Mouse (Mus musculus) MEL (cell line): ENCODE data around the gene Trappc10. TPM values are rescaled to one million over a fixed set of nuclear protein-coding genes. Genes with fewer than 3 reads are reported as not detected.

Source experiments
- DNase-seq: peaks from one replicate; pipeline ENCODE4 v3.0.0; 2011; ENCODE audit warnings: low read depth, low spot score
- H3K27ac ChIP-seq: 2 replicates; pipeline ENCODE4 v1.5.1; 2012; ENCODE audit warnings: low read depth, mild to moderate bottlenecking, control low read depth, low read length, moderate library complexity; ENCODE audit not compliant: control insufficient read depth
- H3K27me3 ChIP-seq, 2 experiments: fragments of 150-350 bp in 1 of 2; sonication (generic) in 1 of 2; 2 replicates each; pipeline ENCODE4 v1.6.1; 2012; ENCODE audit warnings: low read length in 2 of 2, mild to moderate bottlenecking in 2 of 2, improper control_type of control experiment in 1 of 2, moderate library complexity in 1 of 2; ENCODE audit not compliant: insufficient read depth in 2 of 2, control insufficient read depth in 1 of 2
- H3K36me3 ChIP-seq, 2 experiments: 2 replicates each; pipeline ENCODE4 v1.6.1; 2012 to 2014; ENCODE audit warnings: low read length in 2 of 2, improper control_type of control experiment in 1 of 2, inconsistent platforms in 1 of 2, mild to moderate bottlenecking in 1 of 2; ENCODE audit not compliant: insufficient read depth in 2 of 2, control insufficient read depth in 1 of 2
- H3K4me1 ChIP-seq, 2 experiments: fragments of 150-350 bp in 1 of 2; sonication (generic) in 1 of 2; 2 replicates each; pipeline ENCODE4 v1.6.1; 2012; ENCODE audit warnings: low read length in 2 of 2, improper control_type of control experiment in 1 of 2, mild to moderate bottlenecking in 1 of 2; ENCODE audit not compliant: insufficient read depth in 2 of 2, control insufficient read depth in 1 of 2
- H3K4me3 ChIP-seq, 2 experiments: fragments of 150-350 bp in 1 of 2; sonication (generic) in 1 of 2; 2 replicates each; pipeline ENCODE4 v1.5.1; 2012; ENCODE audit warnings: low read depth in 2 of 2, low read length in 2 of 2, mild to moderate bottlenecking in 2 of 2, moderate library complexity in 2 of 2, control low read depth in 1 of 2, improper control_type of control experiment in 1 of 2; ENCODE audit not compliant: control insufficient read depth in 1 of 2, insufficient read depth in 1 of 2
- H3K79me2 ChIP-seq: 2 replicates; pipeline ENCODE4 v1.6.1; 2012; ENCODE audit warnings: mild to moderate bottlenecking, low read length, moderate library complexity; ENCODE audit not compliant: control insufficient read depth, poor library complexity, insufficient read depth
- H3K9ac ChIP-seq: 2 replicates; pipeline ENCODE4 v1.6.1; 2012; ENCODE audit warnings: low read depth, mild to moderate bottlenecking, control low read depth, low read length, moderate library complexity; ENCODE audit not compliant: control insufficient read depth, poor library complexity, severe bottlenecking
- H3K9me3 ChIP-seq: fragments of 150-350 bp; sonication (generic); replicated peaks from 2 replicates; pipeline ENCODE4 v1.6.1; 2012; ENCODE audit warnings: mild to moderate bottlenecking, low read length, improper control_type of control experiment, moderate library complexity; ENCODE audit not compliant: insufficient read depth
- BHLHE40 ChIP-seq: IDR thresholded peaks from 2 replicates; pipeline ENCODE4 v1.6.1; 2012; ENCODE audit warnings: low read depth, mild to moderate bottlenecking, inconsistent platforms, low read length, improper control_type of control experiment, borderline replicate concordance
- CHD1 ChIP-seq: IDR thresholded peaks from 2 replicates; pipeline ENCODE4 v1.6.1; 2012; ENCODE audit warnings: low read depth, mild to moderate bottlenecking, inconsistent platforms, low read length, improper control_type of control experiment
- CHD2 ChIP-seq: IDR thresholded peaks from 2 replicates; pipeline ENCODE4 v1.6.1; 2011; ENCODE audit warnings: low read length, improper control_type of control experiment
- E2F4 ChIP-seq: IDR thresholded peaks from 2 replicates; pipeline ENCODE4 v1.6.1; 2011; ENCODE audit warnings: low read depth, low read length, improper control_type of control experiment, borderline replicate concordance
- ELF1 ChIP-seq: IDR thresholded peaks from 2 replicates; pipeline ENCODE4 v1.6.1; 2014; ENCODE audit warnings: low read depth, mild to moderate bottlenecking, inconsistent platforms, low read length, improper control_type of control experiment, moderate library complexity
- EP300 ChIP-seq, 2 experiments: IDR thresholded peaks; 2 replicates each; pipeline ENCODE4 v1.6.1; 2011; ENCODE audit warnings: improper control_type of control experiment in 2 of 2, low read length in 2 of 2, low read depth in 1 of 2, mild to moderate bottlenecking in 1 of 2
- ETS1 ChIP-seq: IDR thresholded peaks from 2 replicates; pipeline ENCODE4 v1.6.1; 2012; ENCODE audit warnings: low read depth, mild to moderate bottlenecking, inconsistent platforms, low read length, improper control_type of control experiment, moderate library complexity
- JUND ChIP-seq: IDR thresholded peaks from 2 replicates; pipeline ENCODE4 v1.6.1; 2011; ENCODE audit warnings: low read depth, mild to moderate bottlenecking, improper control_type of control experiment, low read length
- KAT2A ChIP-seq: conservative IDR thresholded peaks from 2 replicates; pipeline ENCODE4 v1.6.1; 2012; ENCODE audit warnings: low read depth, low read length, improper control_type of control experiment, inconsistent platforms
- MAFK ChIP-seq: IDR thresholded peaks from 2 replicates; pipeline ENCODE4 v1.6.1; 2011; ENCODE audit warnings: low read depth, mild to moderate bottlenecking, low read length, improper control_type of control experiment, borderline replicate concordance
- MAX ChIP-seq: IDR thresholded peaks from 2 replicates; pipeline ENCODE4 v1.6.1; 2011; ENCODE audit warnings: low read length, improper control_type of control experiment
- MAZ ChIP-seq: IDR thresholded peaks from 2 replicates; pipeline ENCODE4 v1.6.1; 2012; ENCODE audit warnings: low read depth, mild to moderate bottlenecking, inconsistent platforms, low read length, improper control_type of control experiment
- MXI1 ChIP-seq: IDR thresholded peaks from 2 replicates; pipeline ENCODE4 v1.6.1; 2011; ENCODE audit warnings: mild to moderate bottlenecking, low read depth, low read length, improper control_type of control experiment
- MYC ChIP-seq: IDR thresholded peaks from 2 replicates; pipeline ENCODE4 v1.6.1; 2011; ENCODE audit warnings: low read depth, mild to moderate bottlenecking, low read length, improper control_type of control experiment, moderate library complexity
- NELFE ChIP-seq: IDR thresholded peaks from 2 replicates; pipeline ENCODE4 v1.6.1; 2011; ENCODE audit warnings: low read depth, low read length, improper control_type of control experiment
- NRF1 ChIP-seq: IDR thresholded peaks from 2 replicates; pipeline ENCODE4 v1.6.1; 2014; ENCODE audit warnings: low read depth, mild to moderate bottlenecking, inconsistent platforms, low read length, improper control_type of control experiment, moderate library complexity; ENCODE audit not compliant: poor library complexity, insufficient read depth, severe bottlenecking
- POLR2A ChIP-seq, 2 experiments: IDR thresholded peaks; 2 replicates each; pipeline ENCODE4 v1.6.1; 2011 to 2012; ENCODE audit warnings: low read length in 2 of 2, mild to moderate bottlenecking in 2 of 2, control low read depth in 1 of 2, improper control_type of control experiment in 1 of 2, low read depth in 1 of 2, moderate library complexity in 1 of 2; ENCODE audit not compliant: control insufficient read depth in 1 of 2, insufficient read depth in 1 of 2, poor library complexity in 1 of 2
- POLR2AphosphoS5 ChIP-seq: IDR thresholded peaks from 2 replicates; pipeline ENCODE4 v1.6.1; 2012; ENCODE audit warnings: low read depth, borderline replicate concordance, mild to moderate bottlenecking, inconsistent platforms, low read length, moderate library complexity, mixed read lengths
- RAD21 ChIP-seq: IDR thresholded peaks from 2 replicates; pipeline ENCODE4 v1.6.1; 2011; ENCODE audit warnings: mild to moderate bottlenecking, low read depth, low read length, improper control_type of control experiment
- SIN3A ChIP-seq: IDR thresholded peaks from 2 replicates; pipeline ENCODE4 v1.6.1; 2012; ENCODE audit warnings: low read length, improper control_type of control experiment, inconsistent platforms
- SMC3 ChIP-seq: IDR thresholded peaks from 2 replicates; pipeline ENCODE4 v1.6.1; 2011; ENCODE audit warnings: low read depth, low read length, improper control_type of control experiment
- TBP ChIP-seq: IDR thresholded peaks from 2 replicates; pipeline ENCODE4 v1.8.0; 2011; ENCODE audit warnings: low read depth, low read length, improper control_type of control experiment
- TCF12 ChIP-seq: IDR thresholded peaks from 2 replicates; pipeline ENCODE4 v1.6.1; 2014; ENCODE audit warnings: low read depth, mild to moderate bottlenecking, inconsistent platforms, low read length, improper control_type of control experiment, moderate library complexity
- USF1 ChIP-seq: IDR thresholded peaks from 2 replicates; pipeline ENCODE4 v1.6.1; 2014; ENCODE audit warnings: low read depth, mild to moderate bottlenecking, inconsistent platforms, low read length, improper control_type of control experiment, moderate library complexity
- USF2 ChIP-seq, 2 experiments: IDR thresholded peaks; 2 replicates each; pipeline ENCODE4 v1.6.1; 2011 to 2012; ENCODE audit warnings: improper control_type of control experiment in 2 of 2, low read length in 2 of 2, borderline replicate concordance in 1 of 2, inconsistent platforms in 1 of 2, low read depth in 1 of 2, mild to moderate bottlenecking in 1 of 2; ENCODE audit not compliant: insufficient read depth in 1 of 2
- ZNF384 ChIP-seq: IDR thresholded peaks from 2 replicates; pipeline ENCODE4 v1.6.1; 2012; ENCODE audit warnings: low read depth, mild to moderate bottlenecking, inconsistent platforms, low read length, improper control_type of control experiment
- polyA plus RNA-seq, 2 experiments: library from polyadenylated mRNA; stranded (reverse) in 1 of 2; unstranded in 1 of 2; fragments of >175 nt in 1 of 2; fragments of >200 nt in 1 of 2; gene quantifications; 2 replicates each; pipeline versions ENCODE4 v1.2.1 to v1.2.4; 2012; ENCODE audit warnings: low replicate concordance in 2 of 2, low read depth in 1 of 2; ENCODE audit not compliant: insufficient read length in 2 of 2, insufficient read depth in 1 of 2, missing spikeins in 1 of 2
- total RNA-seq: library from RNA; depleted of rRNA; stranded (reverse); fragments of 300-350 nt; gene quantifications from 2 replicates; pipeline ENCODE4 v1.2.3, GENCODE M21; 2012

The Trappc10 gene
- total and polyA plus RNA-seq, 3 experiments: 26.1 to 35.5 TPM; not detected in 1

- H3K27ac ChIP-seq: no peak overlapping the region
- H3K79me2 ChIP-seq: no peaks in the 10 kb centered on the region
- H3K4me1 ChIP-seq: 0 out of 4 replicates have a peak, but pooled peaks cover 0 to 2% of the 10 kb centered on the region in 2 experiments
- no peak overlapping the region for H3K9ac ChIP-seq
- peaks cover 0 to 2% of the 10 kb centered on the region in 2 experiments; a peak in 2 of 4 replicates for H3K36me3 ChIP-seq
- TF ChIP-seq NRF1 (no peak), RAD21 (no peak), USF2 (IDR thresholded peaks at IDR 0.05; ENCODE audit: borderline replicate concordance in 1 of 2, insufficient read depth in 1 of 2, low read depth in 1 of 2, low read length in 2 of 2) (no peak), SMC3 (no peak), POLR2A (IDR thresholded peaks at IDR 0.05; ENCODE audit: control insufficient read depth in 1 of 2, insufficient read depth in 1 of 2, low read depth in 1 of 2, low read length in 2 of 2, poor library complexity in 1 of 2) (no peak), CHD1 (no peak), ETS1 (no peak), TCF12 (no peak), MAX (no peak), KAT2A (no peak), ELF1 (no peak)
- H3K4me3 ChIP-seq: no peak overlapping the region
- no peak for DNase-seq
- H3K9me3 ChIP-seq: no peaks in the 10 kb centered on the region
- H3K27me3 ChIP-seq: no peaks in the 10 kb centered on the region
Observed at GRCm38 (mm10) chr10:78163241-78163640, 81.2 kb downstream of the Trappc10 start.

- H3K36me3 ChIP-seq: no peaks in the 10 kb centered on the region
Observed at GRCm38 (mm10) chr10:78162646-78163045, 81.8 kb downstream of the Trappc10 start.

More at GRCm38 (mm10) chr10:78162646-78163045, 81.8 kb downstream of the Trappc10 start:
- H3K79me2 ChIP-seq: no peaks in the 10 kb centered on the region
- H3K27me3 ChIP-seq: no peaks in the 10 kb centered on the region
- no peak overlapping the region for H3K9ac ChIP-seq
- DNase-seq: no peak
- no peak overlapping the region for H3K27ac ChIP-seq
- no peaks in the 10 kb centered on the region for H3K4me1 ChIP-seq
- no peaks in the 10 kb centered on the region for H3K9me3 ChIP-seq
- no peak for TF ChIP-seq BHLHE40
- no peak for TF ChIP-seq MXI1
- no peak for TF ChIP-seq USF1
- no peak for TF ChIP-seq EP300 (IDR thresholded peaks at IDR 0.05; ENCODE audit: low read depth in 1 of 2, low read length in 2 of 2)
- TF ChIP-seq SIN3A: no peak
- TF ChIP-seq USF2 (IDR thresholded peaks at IDR 0.05; ENCODE audit: borderline replicate concordance in 1 of 2, insufficient read depth in 1 of 2, low read depth in 1 of 2, low read length in 2 of 2): no peak
- TF ChIP-seq ZNF384: no peak
- TF ChIP-seq MYC: no peak
- TF ChIP-seq CHD2: no peak
- TF ChIP-seq MAFK: no peak
- no peak for TF ChIP-seq E2F4
- TF ChIP-seq RAD21: no peak
- no peak for TF ChIP-seq JUND
- no peak for TF ChIP-seq CHD1
- no peak for TF ChIP-seq NELFE
- no peak for TF ChIP-seq TBP
- no peak for TF ChIP-seq POLR2AphosphoS5
- no peak for TF ChIP-seq SMC3
- no peak for TF ChIP-seq MAZ
- H3K4me3 ChIP-seq: no peak overlapping the region
